Mouse (Mus musculus) urinary bladder, postnatal 0 days (tissue): ENCODE results near the gene Bmp5. TPM values are rescaled to one million over a fixed set of nuclear protein-coding genes. Genes with fewer than 3 reads are reported as not detected.

Experiments
- microRNA-seq: library from miRNA; unstranded; fragments of <30 nt; microRNA quantifications from one replicate; pipeline ENCODE4, GENCODE M21; 2016
- polyA plus RNA-seq: library from polyadenylated mRNA; unstranded; fragments of >200 nt; fragmentation: Nextera tagmentation; extraction: Ambion mirVana; gene quantifications from 2 replicates; pipeline ENCODE4 v1.2.1, GENCODE M21; 2015

The Bmp5 gene
- polyA plus RNA-seq: 10.2 and 11.6 TPM in 2 replicates

GRCm38 (mm10) chr9:75775129-75775845 lies at the start of gene Bmp5:
Gene Bmp5, plus strand, starts transcription at chr9:75775364.

Small RNAs within 50 kb of the gene (microRNA-seq; reads per million reads assigned to microRNA genes)
- not detected for gene Gm44355

Other genes with a start within 250 kb of the Bmp5 start
- gene Tmod3, start 215.7 kb upstream of the Bmp5 start, polyA plus RNA-seq: 144 and 159 TPM in 2 replicates
- gene Tmod2, start 164.0 kb upstream of the Bmp5 start, polyA plus RNA-seq: 7.2 and 10.5 TPM in 2 replicates
- 33.2 TPM in 2 replicates for gene Lysmd2, start 149.6 kb upstream of the Bmp5 start, polyA plus RNA-seq
- gene Scg3, start 91.3 kb upstream of the Bmp5 start, polyA plus RNA-seq: 0.18 and 0.30 TPM in 2 replicates
- gene Hmgcll1, start 239.5 kb downstream of the Bmp5 start, polyA plus RNA-seq: 0.45 and 0.73 TPM in 2 replicates